Mouse (Mus musculus): ENCODE measurements around the gene Hsd3b6. TPM values are rescaled to one million over a fixed set of nuclear protein-coding genes. Genes with fewer than 3 reads are reported as not detected.

Gene Hsd3b6
- 12.8 and 16.5 TPM in 2 replicates for polyA plus RNA-seq (2015; fragmentation: Nextera tagmentation; extraction: Ambion mirVana)

GRCm38 (mm10) chr3:98814101-98814670 lies at the start of gene Hsd3b6:
Gene Hsd3b6, minus strand, starts transcription at chr3:98814443.
- Histone ChIP-seq H3K9me3 (no peaks in the 10 kb centered on the region), H3K9ac (no peak within 1 kb of the TSS), H3K4me1 (no peaks in the 10 kb centered on the region), H3K27ac (no peak within 1 kb of the TSS), H3K27me3 (no peaks in the 10 kb centered on the region), H3K36me3 (no peaks in the 10 kb centered on the region), H3K4me3 (no peak within 1 kb of the TSS), H3K4me2 (no peak within 1 kb of the TSS)
- ATAC-seq (ENCODE audit: insufficient number of reproducible peaks, insufficient read depth, low FRiP score, low TSS enrichment, low read depth) = no peak
- 62% methylated on average over 6 of the region's 6 CpGs for WGBS

GRCm38 (mm10) chr3:98862800-98863199 lies 48.6 kb upstream of the Hsd3b6 start:
- H3K36me3 ChIP-seq = no peaks in the 10 kb centered on the region
- no peaks in the 10 kb centered on the region for H3K27me3 ChIP-seq
- WGBS = 89% methylated on average over 1 of the region's 1 CpGs
- H3K9ac ChIP-seq = no peak overlapping the region
- H3K9me3 ChIP-seq = no peaks in the 10 kb centered on the region
- H3K27ac ChIP-seq = no peak overlapping the region
- ATAC-seq (ENCODE audit: insufficient number of reproducible peaks, insufficient read depth, low FRiP score, low TSS enrichment, low read depth) = no peak
- H3K4me2 ChIP-seq = no peak overlapping the region
- H3K4me3 ChIP-seq = no peak overlapping the region
- H3K4me1 ChIP-seq = no peaks in the 10 kb centered on the region

GRCm38 (mm10) chr3:98859576-98859975 lies 45.3 kb upstream of the Hsd3b6 start, which contains the start of gene Hsd3b1:
Gene Hsd3b1, minus strand, starts transcription at chr3:98859794.
- Histone ChIP-seq H3K4me2 (no peak within 1 kb of the TSS), H3K9ac (no peak within 1 kb of the TSS), H3K4me3 (no peak within 1 kb of the TSS), H3K27ac (no peak within 1 kb of the TSS), H3K9me3 (no peaks in the 10 kb centered on the region), H3K27me3 (no peaks in the 10 kb centered on the region), H3K4me1 (no peaks in the 10 kb centered on the region), H3K36me3 (no peaks in the 10 kb centered on the region)
- 86% methylated on average over 3 of the region's 3 CpGs for WGBS
- ATAC-seq (ENCODE audit: insufficient number of reproducible peaks, insufficient read depth, low FRiP score, low TSS enrichment, low read depth) = no peak

GRCm38 (mm10) chr3:98858051-98858450 lies 43.8 kb upstream of the Hsd3b6 start:
- WGBS = 88% methylated on average over 2 of the region's 2 CpGs
- no peak overlapping the region for H3K27ac ChIP-seq
- no peaks in the 10 kb centered on the region for H3K27me3 ChIP-seq
- H3K9ac ChIP-seq = no peak overlapping the region
- H3K4me2 ChIP-seq = no peak overlapping the region
- no peaks in the 10 kb centered on the region for H3K36me3 ChIP-seq
- no peak overlapping the region for H3K4me3 ChIP-seq
- ATAC-seq (ENCODE audit: insufficient number of reproducible peaks, insufficient read depth, low FRiP score, low TSS enrichment, low read depth) = no peak
- no peaks in the 10 kb centered on the region for H3K4me1 ChIP-seq
- H3K9me3 ChIP-seq = no peaks in the 10 kb centered on the region

GRCm38 (mm10) chr3:98856892-98857291 lies 42.6 kb upstream of the Hsd3b6 start:
- Histone ChIP-seq H3K36me3 (no peaks in the 10 kb centered on the region), H3K27me3 (no peaks in the 10 kb centered on the region), H3K4me1 (no peaks in the 10 kb centered on the region), H3K9me3 (no peaks in the 10 kb centered on the region), H3K4me2 (no peak overlapping the region), H3K27ac (no peak overlapping the region), H3K4me3 (no peak overlapping the region), H3K9ac (no peak overlapping the region)
- ATAC-seq (ENCODE audit: insufficient number of reproducible peaks, insufficient read depth, low FRiP score, low TSS enrichment, low read depth) = no peak
- WGBS = 38% methylated on average over 1 of the region's 1 CpGs

GRCm38 (mm10) chr3:98855160-98855559 lies 40.9 kb upstream of the Hsd3b6 start:
- no peaks in the 10 kb centered on the region for H3K36me3 ChIP-seq
- WGBS = 80% methylated on average over 3 of the region's 3 CpGs
- H3K9ac ChIP-seq = no peak overlapping the region
- no peaks in the 10 kb centered on the region for H3K9me3 ChIP-seq
- ATAC-seq (ENCODE audit: insufficient number of reproducible peaks, insufficient read depth, low FRiP score, low TSS enrichment, low read depth) = no peak
- no peaks in the 10 kb centered on the region for H3K27me3 ChIP-seq
- H3K4me2 ChIP-seq = no peak overlapping the region
- H3K4me1 ChIP-seq = no peaks in the 10 kb centered on the region
- no peak overlapping the region for H3K27ac ChIP-seq
- H3K4me3 ChIP-seq = no peak overlapping the region

GRCm38 (mm10) chr3:98853685-98854084 lies 39.4 kb upstream of the Hsd3b6 start:
- Histone ChIP-seq H3K4me3 (no peak overlapping the region), H3K9ac (no peak overlapping the region), H3K36me3 (no peaks in the 10 kb centered on the region), H3K4me2 (no peak overlapping the region), H3K27me3 (no peaks in the 10 kb centered on the region), H3K27ac (no peak overlapping the region), H3K9me3 (no peaks in the 10 kb centered on the region), H3K4me1 (no peaks in the 10 kb centered on the region)
- WGBS = 40% methylated on average over 1 of the region's 1 CpGs
- ATAC-seq (ENCODE audit: insufficient number of reproducible peaks, insufficient read depth, low FRiP score, low TSS enrichment, low read depth) = no peak

- ATAC-seq (ENCODE audit: insufficient number of reproducible peaks, insufficient read depth, low FRiP score, low TSS enrichment, low read depth) = no peak
- Histone ChIP-seq H3K4me2 (no peak overlapping the region), H3K4me1 (no peaks in the 10 kb centered on the region), H3K36me3 (no peaks in the 10 kb centered on the region), H3K9ac (no peak overlapping the region), H3K4me3 (no peak overlapping the region), H3K9me3 (no peaks in the 10 kb centered on the region), H3K27ac (no peak overlapping the region), H3K27me3 (no peaks in the 10 kb centered on the region)
- 87% methylated on average over 3 of the region's 3 CpGs for WGBS
These were observed 38.8 kb upstream of the Hsd3b6 start for GRCm38 (mm10) chr3:98853051-98853450.

- Histone ChIP-seq H3K27ac (no peak overlapping the region), H3K4me2 (no peak overlapping the region), H3K4me1 (no peaks in the 10 kb centered on the region), H3K9me3 (no peaks in the 10 kb centered on the region), H3K36me3 (no peaks in the 10 kb centered on the region), H3K4me3 (no peak overlapping the region), H3K9ac (no peak overlapping the region), H3K27me3 (no peaks in the 10 kb centered on the region)
- WGBS = 88% methylated on average over 6 of the region's 6 CpGs
- ATAC-seq (ENCODE audit: insufficient number of reproducible peaks, insufficient read depth, low FRiP score, low TSS enrichment, low read depth) = no peak
These were observed 38.4 kb upstream of the Hsd3b6 start for GRCm38 (mm10) chr3:98852631-98853030.

- H3K27me3 ChIP-seq = no peaks in the 10 kb centered on the region
- no peak overlapping the region for H3K4me2 ChIP-seq
- ATAC-seq (ENCODE audit: insufficient number of reproducible peaks, insufficient read depth, low FRiP score, low TSS enrichment, low read depth) = no peak
- no peaks in the 10 kb centered on the region for H3K36me3 ChIP-seq
- no peak overlapping the region for H3K4me3 ChIP-seq
- H3K9me3 ChIP-seq = no peaks in the 10 kb centered on the region
- no peak overlapping the region for H3K9ac ChIP-seq
- no peak overlapping the region for H3K27ac ChIP-seq
- H3K4me1 ChIP-seq = no peaks in the 10 kb centered on the region
- WGBS = 78% methylated on average over 2 of the region's 2 CpGs
These were observed 37.6 kb upstream of the Hsd3b6 start for GRCm38 (mm10) chr3:98851853-98852252.

- no peaks in the 10 kb centered on the region for H3K27me3 ChIP-seq
- H3K36me3 ChIP-seq = no peaks in the 10 kb centered on the region
- no peak overlapping the region for H3K4me3 ChIP-seq
- H3K9me3 ChIP-seq = no peaks in the 10 kb centered on the region
- 70% methylated on average over 5 of the region's 5 CpGs for WGBS
- no peak overlapping the region for H3K9ac ChIP-seq
- no peak for ATAC-seq (ENCODE audit: insufficient number of reproducible peaks, insufficient read depth, low FRiP score, low TSS enrichment, low read depth)
- no peak overlapping the region for H3K4me2 ChIP-seq
- H3K27ac ChIP-seq = no peak overlapping the region
- H3K4me1 ChIP-seq = no peaks in the 10 kb centered on the region
These were observed 36.0 kb upstream of the Hsd3b6 start for GRCm38 (mm10) chr3:98850262-98850661.

- Histone ChIP-seq H3K9me3 (no peaks in the 10 kb centered on the region), H3K4me1 (no peaks in the 10 kb centered on the region), H3K27me3 (no peaks in the 10 kb centered on the region), H3K9ac (no peak overlapping the region), H3K4me2 (no peak overlapping the region), H3K4me3 (no peak overlapping the region), H3K36me3 (no peaks in the 10 kb centered on the region), H3K27ac (no peak overlapping the region)
- ATAC-seq (ENCODE audit: insufficient number of reproducible peaks, insufficient read depth, low FRiP score, low TSS enrichment, low read depth) = no peak
- 87% methylated on average over 1 of the region's 1 CpGs for WGBS
These were observed 34.7 kb upstream of the Hsd3b6 start for GRCm38 (mm10) chr3:98848898-98849297.
